Mouse (Mus musculus): ENCODE data around the gene Tmem41b.

DNA sequence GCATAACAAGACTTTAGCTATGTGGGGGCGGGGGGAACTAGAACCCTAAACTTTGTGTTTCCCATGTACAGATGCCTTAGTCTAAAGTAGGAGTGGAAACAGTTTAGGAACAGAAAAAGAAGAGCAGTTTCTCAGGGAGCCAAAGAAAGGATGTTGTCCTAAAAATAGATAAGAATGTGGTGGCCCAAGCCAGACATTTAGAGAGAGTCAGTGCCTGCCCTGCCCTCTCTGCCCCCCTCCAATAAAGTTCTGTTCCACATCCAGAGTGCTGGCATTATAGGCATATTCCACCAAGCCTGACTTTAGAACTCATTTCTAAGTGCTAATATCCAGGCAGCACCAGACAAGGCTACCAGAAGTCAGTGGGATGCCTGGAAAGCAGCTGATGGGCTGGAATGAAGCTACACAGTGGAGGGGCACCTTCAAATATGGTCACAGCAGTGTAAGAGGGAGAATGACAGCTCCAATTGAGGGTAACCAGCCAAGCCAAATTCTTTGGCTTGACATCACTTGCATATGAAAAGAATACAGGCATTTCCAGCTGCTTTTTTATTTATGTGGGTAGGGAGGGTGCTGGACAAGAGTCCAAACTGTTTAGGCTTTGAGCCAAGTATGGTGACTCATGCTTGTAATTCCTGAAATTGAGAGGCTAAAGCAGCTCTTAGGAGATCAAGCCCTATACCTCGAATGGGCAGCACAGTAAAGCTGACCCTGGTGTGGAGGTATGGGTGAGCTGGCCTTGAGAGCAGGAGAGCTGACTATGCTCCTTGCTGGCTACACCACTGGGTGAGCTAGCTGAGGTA, 6.6 kb upstream of the Tmem41b start:
- no peak for TF ChIP-seq CTCF (IDR thresholded peaks at IDR 0.05; ENCODE audit: low read depth, low read length)
- TF ChIP-seq GATA1 (IDR thresholded peaks at IDR 0.05; ENCODE audit: borderline replicate concordance, low read length), result no peak

All from G1E (cell line).